Mouse (Mus musculus) liver, embryonic 18 days (tissue): ENCODE measurements around the gene Kmt5a. TPM values are rescaled to one million over a fixed set of nuclear protein-coding genes. Genes with fewer than 3 reads are reported as not detected.

Experiments
- polyA plus RNA-seq: library from polyadenylated mRNA; depleted of rRNA; stranded (reverse); fragments of >200 nt; gene quantifications from 2 replicates; pipeline ENCODE4 v1.2.3, GENCODE M21; 2012; rRNA removed

Gene Kmt5a
- polyA plus RNA-seq: 36.2 and 44.3 TPM in 2 replicates

GRCm38 (mm10) chr5:124439447-124440093 is at the start of gene Kmt5a:
Kmt5a (plus strand) TSS chr5:124439930.

GRCm38 (mm10) chr5:124425412-124426259 is 14.1 kb upstream of the Kmt5a start, which contains the start of gene Sbno1:
Sbno1 (minus strand) TSS chr5:124426001.

GRCm38 (mm10) chr5:124482966-124483654 is 43.4 kb downstream of the Kmt5a start, which contains the start of gene Snrnp35:
Snrnp35 (plus strand) TSS chr5:124483134.

Other genes with a start within 250 kb of the Kmt5a start
- gene Pitpnm2, start 190.2 kb upstream of the Kmt5a start, polyA plus RNA-seq: 9.7 and 12.4 TPM in 2 replicates
- gene Mphosph9, start 112.0 kb upstream of the Kmt5a start, polyA plus RNA-seq: 2.2 and 2.7 TPM in 2 replicates
- gene 2810006K23Rik, start 111.8 kb upstream of the Kmt5a start, polyA plus RNA-seq: 3.8 and 3.9 TPM in 2 replicates
- gene Cdk2ap1, start 76.8 kb upstream of the Kmt5a start, polyA plus RNA-seq: 53.1 and 56.8 TPM in 2 replicates
- 12.7 and 13.0 TPM in 2 replicates for gene Sbno1, start 13.9 kb upstream of the Kmt5a start, polyA plus RNA-seq
- gene Rilpl2, start 38.4 kb downstream of the Kmt5a start, polyA plus RNA-seq: 13.1 and 15.8 TPM in 2 replicates
- 4.4 and 4.9 TPM in 2 replicates for gene Snrnp35, start 43.2 kb downstream of the Kmt5a start, polyA plus RNA-seq
- 2.2 and 2.7 TPM in 2 replicates for gene Rilpl1, start 91.5 kb downstream of the Kmt5a start, polyA plus RNA-seq
- 122 and 129 TPM in 2 replicates for gene Tmed2, start 100.8 kb downstream of the Kmt5a start, polyA plus RNA-seq
- 4.7 and 5.0 TPM in 2 replicates for gene Ddx55, start 112.9 kb downstream of the Kmt5a start, polyA plus RNA-seq
- 16.0 and 17.2 TPM in 2 replicates for gene Eif2b1, start 139.2 kb downstream of the Kmt5a start, polyA plus RNA-seq
- 17.4 and 18.2 TPM in 2 replicates for gene Gtf2h3, start 139.2 kb downstream of the Kmt5a start, polyA plus RNA-seq
- gene Atp6v0a2, start 188.6 kb downstream of the Kmt5a start, polyA plus RNA-seq: 5.9 and 6.5 TPM in 2 replicates